ENCODE assay signal across 8 mouse cellular contexts in genomic region chr8:37131988-37132387, GRCm38 (mm10).
DNase-seq lines count a peak whose midpoint lies in the region; ATAC-seq lines count a peak whose summit lies in the region.

No protein-coding gene starts in this region.

- DNase-seq in kidney, adult 8-10 months, result peak; percentile 2 to 4
- DNase-seq in kidney, adult 18-20 months, result no peak
- DNase-seq in MEL-GATA-1-ER (ENCODE audit: extremely low read depth, low read depth), result peak; percentile 2
- peak; percentile 56 for DNase-seq in embryonic facial prominence, embryonic 14.5 days (ENCODE audit: low spot score)
- no peak for DNase-seq in limb, embryonic 10.5 days (ENCODE audit: low spot score)
- DNase-seq in testis, postnatal 10 days (ENCODE audit: low spot score), result no peak
- no peak for DNase-seq in thymus, postnatal 36 days
- DNase-seq in spleen, adult 18-20 months, result no peak

- H3K27me3 ChIP-seq in embryonic facial prominence, embryonic 14.5 days (replicated peaks; ENCODE audit: control insufficient read depth, insufficient read depth, low read length), result no peaks in the 10 kb centered on the region
- no peaks in the 10 kb centered on the region for H3K27me3 ChIP-seq in limb, embryonic 10.5 days (ENCODE audit: low read depth, poor library complexity, severe bottlenecking)

- no peak overlapping the region for H3K4me2 ChIP-seq in embryonic facial prominence, embryonic 14.5 days (ENCODE audit: low read depth, low read length)

- H3K36me3 ChIP-seq in embryonic facial prominence, embryonic 14.5 days (ENCODE audit: control insufficient read depth, insufficient read depth, low read length), result no peaks in the 10 kb centered on the region
- H3K36me3 ChIP-seq in limb, embryonic 10.5 days, result no peaks in the 10 kb centered on the region

- H3K27ac ChIP-seq in embryonic facial prominence, embryonic 14.5 days (replicated peaks; ENCODE audit: low read depth, low read length), result no peak overlapping the region
- peak overlapping the region; percentile 50; the same call in 1 of the 2 replicates for H3K27ac ChIP-seq in limb, embryonic 10.5 days

- no peak overlapping the region for H3K9ac ChIP-seq in embryonic facial prominence, embryonic 14.5 days (ENCODE audit: low read depth, low read length)

- ATAC-seq in embryonic facial prominence, embryonic 14.5 days (ENCODE audit: low read depth), result no peak

- no peak overlapping the region for H3K4me3 ChIP-seq in embryonic facial prominence, embryonic 14.5 days (ENCODE audit: low read depth, low read length)
- H3K4me3 ChIP-seq in limb, embryonic 10.5 days, result no peak overlapping the region

- H3K4me1 ChIP-seq in embryonic facial prominence, embryonic 14.5 days (ENCODE audit: control insufficient read depth, insufficient read depth, low read length), result no peaks in the 10 kb centered on the region
- peaks cover 6% of the 10 kb centered on the region; the same call in 1 of the 2 replicates for H3K4me1 ChIP-seq in limb, embryonic 10.5 days

- WGBS in embryonic facial prominence, embryonic 14.5 days, result 14% methylated on average over 4 of the region's 4 CpGs
- 20% methylated on average over 4 of the region's 4 CpGs for WGBS in limb, embryonic 10.5 days

- H3K9me3 ChIP-seq in embryonic facial prominence, embryonic 14.5 days (ENCODE audit: control insufficient read depth, low read length), result no peaks in the 10 kb centered on the region
- H3K9me3 ChIP-seq in limb, embryonic 10.5 days (replicated peaks), result no peaks in the 10 kb centered on the region

Comparison
In these comparisons a context has a peak if more than half of its experiments do, and no peak if none do; other contexts are left out.
1. DNase-seq: peak in kidney, adult 8-10 months (2 of 2), MEL-GATA-1-ER (single experiment) and embryonic facial prominence, embryonic 14.5 days (single experiment); none in kidney, adult 18-20 months (single experiment), limb, embryonic 10.5 days (single experiment), testis, postnatal 10 days (single experiment), thymus, postnatal 36 days (0 of 2) and spleen, adult 18-20 months (0 of 2).